Mouse (Mus musculus) heart, postnatal 0 days (tissue): ENCODE measurements around the gene Colgalt2.

ENCODE experiments used
- CTCF ChIP-seq: IDR thresholded peaks from 2 replicates; pipeline ENCODE4 v1.5.1; 2016; ENCODE audit warnings: antibody characterized with exemption, control low read depth, low read depth
- EP300 ChIP-seq: IDR thresholded peaks from 2 replicates; pipeline ENCODE4 v1.6.1; 2016; ENCODE audit warnings: antibody characterized with exemption, low read depth

GRCm38 (mm10) chr1:152356721-152357120 is 42.9 kb upstream of the Colgalt2 start:
- TF ChIP-seq CTCF = no peak
- TF ChIP-seq EP300 = no peak
